Mouse (Mus musculus): ENCODE measurements around the gene Prdm10. TPM values are rescaled to one million over a fixed set of nuclear protein-coding genes. Genes with fewer than 3 reads are reported as not detected.

Prdm10 gene
- polyA plus RNA-seq, 1 experiment = 21.2 TPM

- no peak for DNase-seq (ENCODE audit: extremely low spot score in 1 of 2, low spot score in 1 of 2)
Observed at GRCm38 (mm10) chr9:31262226-31263105, 17.9 kb upstream of the Prdm10 start.

GRCm38 (mm10) chr9:31266013-31266659 is 14.2 kb upstream of the Prdm10 start:
- peak in 1 of 2 experiments; percentile 37 for DNase-seq (ENCODE audit: extremely low spot score in 1 of 2, low spot score in 1 of 2)

DNA sequence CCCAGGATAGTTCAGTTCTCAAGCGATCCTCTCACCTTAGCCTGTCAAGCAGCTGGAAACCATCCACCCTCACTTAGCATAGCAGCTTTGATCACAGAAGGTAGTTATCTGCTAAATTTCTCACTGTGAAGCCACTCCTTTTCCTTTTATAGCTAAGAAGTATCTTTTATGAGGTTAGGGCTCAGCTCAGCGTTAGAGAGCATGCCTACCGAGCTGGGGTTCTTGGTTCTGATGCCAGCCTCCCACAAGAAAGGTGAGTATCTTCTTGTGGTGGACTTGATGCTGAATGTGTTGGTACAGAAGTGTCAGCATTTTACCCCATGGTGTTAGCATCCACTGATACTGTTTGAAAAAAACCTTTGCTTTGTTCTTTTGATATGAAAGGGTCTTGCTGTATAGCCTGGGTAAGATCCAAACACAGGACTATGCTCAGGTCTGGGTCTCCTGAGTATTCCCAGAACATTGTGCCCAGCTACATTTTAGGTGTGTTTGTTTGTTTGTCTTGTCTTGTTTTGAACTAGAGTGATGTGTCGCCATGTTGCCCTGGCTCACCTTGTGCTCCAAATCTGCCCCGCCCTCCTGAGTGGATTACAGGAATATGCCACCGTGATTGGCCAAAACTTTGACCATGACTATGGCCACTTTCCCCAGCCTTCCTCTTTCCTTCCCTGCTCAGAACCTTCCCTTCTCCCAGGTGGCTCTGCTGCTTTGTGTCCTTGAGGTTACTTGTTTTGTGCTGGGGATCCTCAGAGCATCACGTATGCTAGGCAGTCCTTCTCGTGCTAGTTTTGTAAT is 8.9 kb upstream of the Prdm10 start:
- no peak for DNase-seq (ENCODE audit: extremely low spot score in 1 of 2, low spot score in 1 of 2)

- no peak for DNase-seq (ENCODE audit: extremely low spot score in 1 of 2, low spot score in 1 of 2)
Observed at GRCm38 (mm10) chr9:31272160-31272559, 8.2 kb upstream of the Prdm10 start.

DNA sequence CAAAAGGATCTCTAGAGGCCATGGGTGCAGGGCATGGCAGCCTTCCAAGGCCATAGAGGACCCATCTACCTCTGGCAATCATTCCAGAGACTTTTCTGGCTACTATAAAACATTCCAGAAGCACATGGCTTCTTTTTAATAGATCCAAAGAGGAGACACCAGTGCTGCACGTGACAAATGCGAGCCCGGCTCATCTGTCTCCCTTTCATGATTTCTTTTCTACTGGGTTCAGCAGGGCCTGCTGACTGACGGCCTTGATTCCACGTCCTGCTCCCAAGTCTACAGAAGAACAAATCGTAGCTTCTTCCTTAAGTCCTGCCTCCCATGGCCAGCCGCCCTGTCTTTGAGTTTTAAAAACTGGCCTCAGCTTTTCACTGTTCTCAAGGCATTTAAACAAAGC is 1.7 kb upstream of the Prdm10 start:
- no peak for DNase-seq (ENCODE audit: extremely low spot score in 1 of 2, low spot score in 1 of 2)

DNA sequence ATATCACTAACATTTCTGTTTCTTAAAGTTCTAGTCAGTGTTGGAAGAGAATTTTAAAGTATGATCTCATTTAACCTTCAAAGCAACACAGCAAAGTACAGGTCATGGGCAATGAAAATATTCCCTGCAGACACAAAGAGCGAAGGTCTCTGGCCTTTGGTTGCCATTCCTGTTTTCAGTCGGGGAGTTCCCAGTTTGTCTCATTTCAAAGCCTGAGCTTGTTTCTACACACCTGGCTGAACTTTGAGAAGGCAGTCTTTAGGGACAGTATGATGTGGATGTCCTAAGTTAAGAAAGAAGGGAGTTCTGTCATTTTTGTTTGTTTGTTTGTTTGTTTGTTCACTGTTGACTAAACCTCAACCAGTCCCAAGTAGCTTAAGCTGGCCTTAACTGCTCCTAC is 1.0 kb upstream of the Prdm10 start:
- no peak for DNase-seq (ENCODE audit: extremely low spot score in 1 of 2, low spot score in 1 of 2)

DNA sequence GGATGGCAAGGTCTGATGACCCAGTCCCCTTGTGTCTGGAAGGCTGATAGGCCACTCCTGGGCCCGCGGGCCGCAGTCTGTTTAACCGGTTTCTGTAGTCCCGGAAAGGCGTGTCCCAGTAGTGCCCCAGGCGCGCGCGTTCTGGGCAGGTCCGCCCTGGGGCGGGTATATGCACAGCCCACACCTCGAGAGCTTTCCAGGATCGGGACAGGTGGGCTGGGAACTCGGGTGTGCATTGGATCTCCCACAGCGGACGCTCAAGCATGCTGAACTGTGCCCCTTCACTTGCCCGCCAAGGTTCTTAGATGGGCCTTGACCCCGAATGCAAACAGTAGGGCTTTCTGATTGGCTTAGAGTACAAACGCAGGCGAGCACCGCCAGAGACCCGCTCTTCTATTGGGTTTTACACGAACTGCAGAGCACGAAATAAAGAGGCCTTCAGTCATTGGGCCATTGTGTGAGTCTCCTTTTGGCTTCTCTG is 413 bp upstream of the Prdm10 start:
- peak in 1 of 2 experiments; percentile 96 for DNase-seq (ENCODE audit: extremely low spot score in 1 of 2, low spot score in 1 of 2)

- DNase-seq (ENCODE audit: extremely low spot score in 1 of 2, low spot score in 1 of 2) = no peak
Observed at GRCm38 (mm10) chr9:31281011-31281662, 799 bp downstream of the Prdm10 start.

DNA sequence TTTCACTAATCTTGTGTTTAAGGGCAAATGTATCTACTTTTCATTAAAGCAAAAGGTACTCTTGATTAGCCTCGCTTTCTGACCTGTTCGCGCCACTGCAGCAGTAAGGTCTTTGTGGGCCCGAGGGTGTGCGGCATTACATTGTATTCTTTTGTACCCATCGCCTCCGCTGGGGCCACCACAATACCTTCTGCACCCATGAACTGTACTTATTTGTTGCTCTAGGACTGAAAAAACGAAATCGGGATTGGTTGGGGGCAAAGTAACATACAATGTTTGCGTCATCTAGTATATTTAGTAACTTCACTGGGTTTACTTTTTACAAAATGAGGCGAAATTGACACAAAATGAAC is 1.3 kb downstream of the Prdm10 start:
- DNase-seq (ENCODE audit: extremely low spot score in 1 of 2, low spot score in 1 of 2) = peak in 1 of 2 experiments; percentile 12

- DNase-seq (ENCODE audit: extremely low spot score in 1 of 2, low spot score in 1 of 2) = no peak
Observed at GRCm38 (mm10) chr9:31282536-31282935, 2.2 kb downstream of the Prdm10 start.

GRCm38 (mm10) chr9:31283044-31283443 is 2.7 kb downstream of the Prdm10 start:
- DNase-seq (ENCODE audit: extremely low spot score in 1 of 2, low spot score in 1 of 2) = no peak

GRCm38 (mm10) chr9:31283911-31284310 is 3.6 kb downstream of the Prdm10 start:
- no peak for DNase-seq (ENCODE audit: extremely low spot score in 1 of 2, low spot score in 1 of 2)

GRCm38 (mm10) chr9:31290201-31290862 is 10.0 kb downstream of the Prdm10 start:
- peak in 1 of 2 experiments; percentile 34 for DNase-seq (ENCODE audit: extremely low spot score in 1 of 2, low spot score in 1 of 2)

GRCm38 (mm10) chr9:31291978-31292377 is 11.6 kb downstream of the Prdm10 start:
- DNase-seq (ENCODE audit: extremely low spot score in 1 of 2, low spot score in 1 of 2) = no peak

- no peak for DNase-seq (ENCODE audit: extremely low spot score in 1 of 2, low spot score in 1 of 2)
Observed at GRCm38 (mm10) chr9:31293208-31293607, 12.9 kb downstream of the Prdm10 start.

DNA sequence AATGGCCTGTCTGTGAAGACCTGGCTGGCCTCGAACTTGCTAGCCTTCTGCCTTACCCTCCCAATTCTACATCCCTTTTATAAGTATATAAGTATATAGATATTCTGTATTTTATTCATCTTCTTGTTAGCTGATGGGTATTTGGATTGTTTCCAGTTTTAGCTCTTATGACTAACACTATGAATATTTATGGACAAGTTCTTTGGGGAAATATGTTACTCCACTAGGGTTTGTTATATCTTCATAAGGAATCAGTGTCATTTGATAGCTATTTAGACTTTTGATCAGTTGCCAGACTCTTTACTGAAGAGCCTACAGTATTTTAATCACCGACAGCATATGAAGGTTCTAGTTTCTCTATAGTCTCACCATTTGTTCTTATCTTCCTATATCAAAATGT is 15.0 kb downstream of the Prdm10 start:
- DNase-seq (ENCODE audit: extremely low spot score in 1 of 2, low spot score in 1 of 2) = peak in 1 of 2 experiments; percentile 30

DNA sequence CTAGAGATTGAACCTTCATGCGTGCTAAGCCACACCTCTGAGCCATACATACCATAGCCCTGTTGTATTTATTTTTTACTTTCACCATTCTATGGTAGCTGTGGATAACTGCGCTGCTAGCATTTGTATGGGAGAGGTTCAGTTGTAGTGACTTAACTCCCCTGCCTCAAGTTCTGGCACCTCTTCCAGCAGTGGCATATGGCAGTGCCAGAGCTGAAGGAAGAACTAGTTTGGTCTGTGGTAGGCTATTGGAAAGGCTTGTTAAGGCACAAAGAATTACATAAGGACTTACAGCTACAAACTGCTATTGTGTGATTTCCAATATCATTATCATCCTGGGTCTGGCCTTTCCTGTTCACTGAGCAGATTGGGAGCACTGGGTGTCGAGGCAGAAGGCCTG is 16.0 kb downstream of the Prdm10 start:
- peak in 1 of 2 experiments; percentile 8 for DNase-seq (ENCODE audit: extremely low spot score in 1 of 2, low spot score in 1 of 2)

DNA sequence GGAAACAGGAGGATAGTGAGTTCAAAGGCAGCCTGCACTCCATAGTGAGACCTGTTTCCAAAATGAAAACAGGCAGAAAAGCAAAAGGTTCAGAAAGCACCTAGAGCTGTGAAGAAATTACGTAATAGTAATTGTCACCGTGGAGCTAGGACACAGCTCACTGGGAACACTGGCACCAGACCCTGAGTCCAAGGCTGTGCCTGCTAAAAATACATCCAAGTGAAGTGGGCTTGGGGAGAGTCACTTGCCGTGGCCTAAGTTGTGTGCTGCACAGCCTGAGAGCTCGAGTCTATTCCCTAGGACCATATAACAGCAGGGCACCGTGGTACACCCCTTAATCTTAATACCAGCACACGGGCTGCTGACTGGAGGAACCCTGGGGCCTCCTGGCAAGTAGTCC is 18.4 kb downstream of the Prdm10 start:
- DNase-seq (ENCODE audit: extremely low spot score in 1 of 2, low spot score in 1 of 2) = no peak

DNA sequence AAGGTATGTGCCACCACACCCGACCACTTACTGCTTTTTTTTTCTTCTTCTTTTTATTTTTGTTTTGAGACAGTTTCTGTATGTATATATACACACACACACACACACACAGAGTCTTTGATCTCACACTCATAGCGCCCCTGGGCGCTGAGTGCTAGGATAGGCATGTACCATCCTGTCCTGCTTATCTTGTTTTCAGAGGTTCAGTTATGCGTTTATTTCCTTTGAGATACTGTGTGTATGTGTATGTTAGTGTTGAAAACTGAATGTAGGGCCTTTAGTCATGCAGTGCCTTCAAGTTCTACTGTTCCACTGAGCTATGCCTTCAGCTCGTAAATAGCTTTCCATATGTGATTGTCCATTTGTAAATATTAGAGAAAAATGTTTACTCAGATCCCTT is 20.2 kb downstream of the Prdm10 start:
- no peak for DNase-seq (ENCODE audit: extremely low spot score in 1 of 2, low spot score in 1 of 2)

DNA sequence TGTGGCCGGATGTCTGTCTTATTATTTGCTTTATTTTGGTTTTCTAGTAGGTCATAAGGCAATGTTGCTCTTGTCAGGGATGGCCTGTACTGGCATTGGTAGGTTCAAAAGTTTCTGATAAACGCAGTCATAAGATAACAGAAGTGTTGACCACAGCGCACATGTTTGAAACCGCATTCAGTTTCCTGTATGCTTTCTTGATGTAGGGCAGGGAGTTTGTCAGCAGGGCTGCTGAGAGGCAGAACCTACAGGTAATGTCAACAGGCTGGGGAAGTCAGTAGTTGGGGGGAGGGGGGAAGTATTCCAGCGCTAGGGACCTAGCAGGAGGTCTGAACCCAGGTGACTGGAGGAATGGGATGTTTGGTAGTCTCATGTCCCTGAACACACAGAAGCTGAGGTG is 20.8 kb downstream of the Prdm10 start:
- no peak for DNase-seq (ENCODE audit: extremely low spot score in 1 of 2, low spot score in 1 of 2)
